Mouse (Mus musculus): Measurements from ENCODE around the gene Celf5.

DNA sequence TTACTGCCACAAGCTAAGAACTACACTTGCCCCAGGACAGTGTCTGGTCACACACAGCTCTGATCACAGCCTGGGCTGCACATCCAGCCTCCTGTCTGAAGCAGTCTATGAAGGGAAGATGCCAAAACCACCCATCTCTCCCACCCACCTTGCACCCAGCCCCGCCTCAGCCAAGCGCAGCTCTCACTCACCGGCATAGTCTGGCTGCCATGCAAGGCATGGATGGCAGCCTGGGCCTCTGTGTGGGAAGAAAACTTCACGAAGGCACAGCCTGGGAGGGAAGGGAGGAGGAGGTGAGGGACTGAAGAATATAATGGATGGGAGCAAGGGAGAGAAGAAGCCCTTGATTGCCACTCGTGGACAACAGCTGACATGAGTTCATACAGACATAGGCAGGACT, 13.3 kb downstream of the Celf5 start:
- no peak for TF ChIP-seq MAFK (IDR thresholded peaks at IDR 0.05; ENCODE audit: borderline replicate concordance, low read depth, low read length)
- TF ChIP-seq EP300 (IDR thresholded peaks at IDR 0.05; ENCODE audit: low read depth in 1 of 2, low read length in 2 of 2), result no peak
- TF ChIP-seq MYC (IDR thresholded peaks at IDR 0.05; ENCODE audit: low read depth, low read length), result no peak
- no peak for TF ChIP-seq POLR2A (IDR thresholded peaks at IDR 0.05; ENCODE audit: control insufficient read depth in 1 of 2, insufficient read depth in 1 of 2, low read depth in 1 of 2, low read length in 2 of 2, poor library complexity in 1 of 2)
- no peak for TF ChIP-seq MAX (IDR thresholded peaks at IDR 0.05; ENCODE audit: low read length)
- no peak for TF ChIP-seq MAZ (IDR thresholded peaks at IDR 0.05; ENCODE audit: low read depth, low read length)
- TF ChIP-seq RCOR1 (IDR thresholded peaks at IDR 0.05; ENCODE audit: low read depth, low read length), result no peak
